ENCODE assay signal across 9 mouse cellular contexts in the genomic region with DNA sequence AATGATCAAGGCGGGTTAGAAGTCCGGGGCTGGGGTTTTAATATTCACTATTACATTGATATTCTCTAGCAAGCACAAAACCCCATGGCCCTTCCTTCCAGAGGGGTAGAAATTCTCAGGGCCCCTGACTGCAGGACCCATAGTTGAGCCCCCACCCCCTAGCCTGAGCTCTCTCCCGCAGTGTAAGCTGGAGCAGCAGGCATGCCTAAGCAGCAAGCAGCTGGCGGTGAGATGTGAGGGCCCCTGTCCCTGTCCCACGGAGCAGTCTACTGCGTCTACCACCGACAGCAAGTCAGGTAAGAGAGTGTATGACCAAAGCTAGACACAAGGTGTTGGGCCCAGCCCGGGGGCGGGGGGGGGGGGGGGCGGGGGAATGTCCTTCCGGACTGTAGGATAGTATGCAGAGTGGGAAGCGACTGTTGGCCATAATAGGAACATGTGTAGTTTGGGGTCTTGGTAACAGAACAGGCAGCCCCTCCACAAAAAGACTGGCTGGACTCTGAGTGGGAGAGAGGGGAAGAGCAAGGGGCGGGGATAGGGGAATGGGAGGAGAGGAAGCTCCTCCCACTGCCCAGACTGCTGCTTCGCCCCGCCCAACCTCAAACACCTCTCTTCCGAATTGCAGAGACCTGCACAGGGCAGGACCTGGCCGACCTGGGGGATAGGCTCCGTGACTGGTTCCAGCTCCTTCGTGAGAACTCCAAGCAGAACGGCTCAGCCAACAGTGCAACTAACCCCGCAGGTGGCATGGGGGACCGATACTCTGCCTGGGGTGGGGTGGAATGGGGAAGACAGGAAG. TPM values are rescaled to one million over a fixed set of nuclear protein-coding genes. Genes with fewer than 3 reads are reported as not detected.
DNase-seq lines count a peak whose midpoint lies in the region; ATAC-seq and TF ChIP-seq lines count a peak whose summit lies in the region.
"Had no signal": no experiment of that assay in that cellular context is flagged by ENCODE, and none has a peak within 500 bp of the region (broad histone marks: within the 10 kb centered on the region; RNA-seq: fewer than 3 reads in every experiment).

No protein-coding gene starts in this region.

- H3K9ac ChIP-seq in hindbrain, embryonic 13.5 days: no peak overlapping the region
- H3K9ac ChIP-seq in midbrain, embryonic 14.5 days (replicated peaks; ENCODE audit: low read length): no peak overlapping the region

- no peak for ATAC-seq in hindbrain, embryonic 13.5 days (ENCODE audit: low FRiP score)
- peak; percentile 32; the same call in 1 of the 2 replicates for ATAC-seq in midbrain, embryonic 14.5 days (ENCODE audit: low FRiP score, low TSS enrichment)
- ATAC-seq: Patski had no signal

- H3K4me2 ChIP-seq in hindbrain, embryonic 13.5 days: no peak overlapping the region
- no peak overlapping the region for H3K4me2 ChIP-seq in midbrain, embryonic 14.5 days (ENCODE audit: low read length)

- H3K27me3 ChIP-seq in hindbrain, embryonic 10.5 days (ENCODE audit: insufficient read depth, poor library complexity, severe bottlenecking): 0 out of 2 replicates have a peak, but pooled peaks cover 4% of the 10 kb centered on the region
- H3K27me3 ChIP-seq in hindbrain, embryonic 13.5 days: no peaks in the 10 kb centered on the region
- no peaks in the 10 kb centered on the region for H3K27me3 ChIP-seq in midbrain, embryonic 14.5 days (ENCODE audit: control insufficient read depth, insufficient read depth, low read length)
- H3K27me3 ChIP-seq: Patski had no signal

- WGBS in hindbrain, embryonic 10.5 days: 22% methylated on average over 22 of the region's 22 CpGs
- WGBS in hindbrain, embryonic 13.5 days: 31% methylated on average over 21 of the region's 22 CpGs
- WGBS in midbrain, embryonic 14.5 days: 23% methylated on average over 22 of the region's 22 CpGs

- H3K4me1 ChIP-seq in hindbrain, embryonic 10.5 days (replicated peaks): peaks cover 9% of the 10 kb centered on the region
- H3K4me1 ChIP-seq in hindbrain, embryonic 13.5 days (replicated peaks): no peaks in the 10 kb centered on the region
- H3K4me1 ChIP-seq in midbrain, embryonic 14.5 days (ENCODE audit: control insufficient read depth, insufficient read depth, low read length): 0 out of 2 replicates have a peak, but pooled peaks cover 2% of the 10 kb centered on the region

- H3K4me3 ChIP-seq in hindbrain, embryonic 10.5 days: peak overlapping the region; percentile 21
- H3K4me3 ChIP-seq in hindbrain, embryonic 13.5 days: no peak overlapping the region
- H3K4me3 ChIP-seq in midbrain, embryonic 14.5 days (replicated peaks; ENCODE audit: low read depth, low read length): no peak overlapping the region
- no peak overlapping the region for H3K4me3 ChIP-seq in layer of hippocampus, adult 2 months

- DNase-seq in hindbrain, embryonic 10.5 days (ENCODE audit: low spot score): no peak
- peak; percentile 36 for DNase-seq in embryo, embryonic 10 days (ENCODE audit: low spot score)
- DNase-seq in induced T-regulatory cell, adult 2 months (ENCODE audit: low read depth): peak; percentile 53
- no peak for DNase-seq in midbrain, embryonic 14.5 days
- DNase-seq in layer of hippocampus, adult 2 months (ENCODE audit: low spot score in 2 of 2): no peak
- DNase-seq in MN1 (ENCODE audit: low spot score): no peak
- no peak for DNase-seq in kidney, adult 18-20 months

- no peaks in the 10 kb centered on the region for H3K9me3 ChIP-seq in hindbrain, embryonic 10.5 days
- H3K9me3 ChIP-seq in hindbrain, embryonic 13.5 days: no peaks in the 10 kb centered on the region
- H3K9me3 ChIP-seq in midbrain, embryonic 14.5 days (ENCODE audit: control insufficient read depth, low read length): no peaks in the 10 kb centered on the region

- H3K27ac ChIP-seq in hindbrain, embryonic 10.5 days: no peak overlapping the region
- no peak overlapping the region for H3K27ac ChIP-seq in hindbrain, embryonic 13.5 days
- H3K27ac ChIP-seq in midbrain, embryonic 14.5 days (replicated peaks; ENCODE audit: low read depth, low read length): no peak overlapping the region
- no peak overlapping the region for H3K27ac ChIP-seq in layer of hippocampus, adult 2 months

- H3K36me3 ChIP-seq in hindbrain, embryonic 10.5 days: peaks cover 50% of the 10 kb centered on the region
- H3K36me3 ChIP-seq in hindbrain, embryonic 13.5 days: peaks cover 83% of the 10 kb centered on the region
- peaks cover 57% of the 10 kb centered on the region for H3K36me3 ChIP-seq in midbrain, embryonic 14.5 days (ENCODE audit: control insufficient read depth, insufficient read depth, low read length)

- no peak for TF ChIP-seq CTCF in layer of hippocampus, adult 2 months (conservative IDR thresholded peaks at IDR 0.05)

RNA-seq across cellular contexts. Expression of gene Spock2, which starts 19.7 kb away (rescaled TPM):
- 17.7 and 20.4 TPM in 2 replicates for polyA plus RNA-seq in hindbrain, embryonic 10.5 days (2016; fragmentation: Nextera tagmentation; extraction: Ambion mirVana)
- 67.9 and 76.3 TPM in 2 replicates for polyA plus RNA-seq in hindbrain, embryonic 13.5 days (2015; fragmentation: Nextera tagmentation; extraction: Ambion mirVana)
- 67.3 and 67.5 TPM in 2 replicates for polyA plus RNA-seq in midbrain, embryonic 14.5 days (2014; fragmentation: Nextera tagmentation; extraction: Ambion mirVana)
- 100 to 1,000 TPM; 476 to 514 TPM for total RNA-seq in layer of hippocampus, adult 2 months (2021)

Comparison
In these comparisons a context has a peak if more than half of its experiments do, and no peak if none do; other contexts are left out.
1. DNase-seq: peak in embryo, embryonic 10 days (single experiment) and induced T-regulatory cell, adult 2 months (single experiment); none in hindbrain, embryonic 10.5 days (single experiment), midbrain, embryonic 14.5 days (single experiment), layer of hippocampus, adult 2 months (0 of 2), MN1 (single experiment) and kidney, adult 18-20 months (single experiment).